Mouse (Mus musculus): ENCODE measurements around the gene Pus3.

Pus3 gene

DNA sequence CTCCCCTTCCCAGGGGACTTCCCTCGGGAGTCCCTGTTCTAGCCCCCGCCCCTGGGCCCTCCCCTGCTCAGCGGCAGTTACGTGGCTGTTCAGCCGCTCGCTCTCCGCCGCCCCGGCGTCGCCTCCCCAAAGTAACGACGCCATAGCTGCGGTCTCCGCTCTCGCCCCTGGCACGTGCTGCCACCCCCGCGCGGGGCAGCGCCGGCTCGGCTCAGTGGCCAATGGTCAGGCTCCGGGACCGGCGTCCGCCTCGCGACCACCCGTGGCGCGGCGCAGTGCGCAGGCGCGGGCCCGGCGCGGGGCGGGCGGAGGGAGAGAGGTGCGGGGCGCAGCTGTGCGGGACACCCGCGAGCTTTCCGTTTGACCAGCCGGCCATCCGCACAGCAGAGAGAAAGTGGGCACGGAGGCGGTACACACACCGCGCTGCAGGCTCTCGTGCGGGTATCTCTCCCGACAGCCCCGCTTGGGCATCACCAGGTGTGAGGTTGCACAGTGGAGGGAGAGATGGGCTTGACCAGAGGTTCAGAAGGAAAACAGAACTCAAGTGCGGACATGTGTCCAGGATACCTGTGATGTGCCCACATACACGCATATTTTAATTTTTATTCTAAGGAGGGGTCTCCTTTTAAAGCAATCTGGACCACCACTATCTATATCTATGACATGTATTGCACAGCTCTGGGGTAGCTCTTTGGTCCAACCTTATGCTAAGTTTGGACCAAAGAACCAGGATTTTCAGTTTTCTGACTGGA lies at the start of gene Pus3, which contains the start of gene Ddx25:
Pus3 (plus strand) TSS at position 339 of the 752 bp plus-strand sequence.
Ddx25 (minus strand) TSS at position 272 of the 752 bp plus-strand sequence.
- DNase-seq (ENCODE audit: low spot score) = peak; percentile 60

DNA sequence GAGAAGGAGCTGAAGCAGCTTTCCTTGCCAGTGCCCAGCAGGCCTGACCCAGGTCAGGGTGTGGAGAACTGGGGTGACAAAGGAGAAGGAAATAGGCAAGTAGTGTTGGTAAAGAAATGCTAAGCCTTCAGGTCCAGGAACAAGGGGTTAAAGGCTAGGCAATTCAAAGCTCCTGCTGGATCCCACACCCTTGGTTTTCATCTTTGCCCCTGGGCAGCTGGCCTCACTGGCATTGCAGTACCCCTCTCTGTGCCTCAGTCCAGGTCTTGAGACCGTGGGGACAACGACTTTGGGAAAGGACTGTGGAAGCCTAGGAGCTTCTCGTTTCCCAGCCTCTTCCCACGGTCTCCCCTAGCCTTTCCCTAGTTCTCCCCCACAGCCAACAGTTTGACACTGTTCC lies 44.5 kb upstream of the Pus3 start:
- DNase-seq (ENCODE audit: low spot score) = no peak

DNA sequence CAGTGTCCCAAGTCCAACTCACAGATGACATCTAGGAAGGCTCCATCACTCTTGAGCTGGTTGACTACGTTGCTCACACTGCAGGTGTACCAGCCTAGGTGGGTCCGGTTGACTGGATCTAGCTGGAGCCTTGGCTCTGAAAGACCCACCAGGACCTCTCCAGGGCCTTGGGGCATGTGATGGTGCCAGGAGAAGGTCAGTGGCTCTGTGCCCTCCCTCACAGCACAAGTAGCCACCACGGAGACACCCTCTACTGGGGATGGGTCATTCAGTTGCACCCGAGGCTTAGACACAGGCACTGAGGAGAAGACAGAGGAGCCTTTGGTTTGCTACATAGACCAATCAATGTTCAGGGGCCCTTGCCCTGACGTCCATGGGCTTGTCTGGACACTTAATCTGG lies 42.2 kb upstream of the Pus3 start:
- no peak for DNase-seq (ENCODE audit: low spot score)

DNA sequence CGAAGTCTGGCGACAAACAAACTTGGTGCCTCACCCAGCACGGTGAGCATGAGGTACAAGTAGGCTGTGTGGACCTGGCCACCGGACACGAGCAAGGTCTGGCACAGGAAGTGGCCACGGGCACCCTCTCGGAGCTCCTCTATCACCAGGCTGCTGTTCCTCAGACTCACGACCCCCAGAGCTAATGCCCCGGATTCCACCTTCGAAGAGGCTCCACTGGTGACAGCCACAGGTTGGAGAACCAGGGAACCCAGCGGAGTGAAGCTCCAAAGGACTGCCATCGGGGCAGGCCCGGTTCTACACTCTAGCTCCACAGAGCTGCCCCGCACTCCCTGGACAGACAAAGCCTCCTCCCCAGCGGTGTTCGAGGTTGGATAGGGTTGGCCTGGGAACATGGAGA lies 41.7 kb upstream of the Pus3 start:
- DNase-seq (ENCODE audit: low spot score) = no peak

DNA sequence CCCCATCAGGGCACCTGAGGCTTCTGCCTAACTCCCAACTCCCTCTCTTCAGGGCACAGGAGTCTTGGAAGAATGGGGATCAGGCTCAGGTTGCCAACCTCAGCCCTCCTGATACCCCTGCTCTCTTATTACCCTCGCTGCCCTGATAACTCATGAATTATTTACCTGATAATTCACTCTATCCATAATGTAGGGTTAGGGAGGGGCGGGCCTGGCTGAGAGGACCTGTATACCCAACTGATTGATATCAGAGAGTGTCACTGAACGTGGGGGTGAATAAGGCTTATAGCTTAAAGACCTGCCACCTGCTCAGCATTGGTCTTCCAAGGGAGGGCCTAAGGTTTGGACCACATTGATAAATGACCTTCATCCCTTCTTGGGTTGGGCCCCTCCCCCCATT lies 40.2 kb upstream of the Pus3 start, which contains the start of gene Gm1113:
Gm1113 (minus strand) TSS at position 101 of the 400 bp plus-strand sequence.
- no peak for DNase-seq (ENCODE audit: low spot score)

DNA sequence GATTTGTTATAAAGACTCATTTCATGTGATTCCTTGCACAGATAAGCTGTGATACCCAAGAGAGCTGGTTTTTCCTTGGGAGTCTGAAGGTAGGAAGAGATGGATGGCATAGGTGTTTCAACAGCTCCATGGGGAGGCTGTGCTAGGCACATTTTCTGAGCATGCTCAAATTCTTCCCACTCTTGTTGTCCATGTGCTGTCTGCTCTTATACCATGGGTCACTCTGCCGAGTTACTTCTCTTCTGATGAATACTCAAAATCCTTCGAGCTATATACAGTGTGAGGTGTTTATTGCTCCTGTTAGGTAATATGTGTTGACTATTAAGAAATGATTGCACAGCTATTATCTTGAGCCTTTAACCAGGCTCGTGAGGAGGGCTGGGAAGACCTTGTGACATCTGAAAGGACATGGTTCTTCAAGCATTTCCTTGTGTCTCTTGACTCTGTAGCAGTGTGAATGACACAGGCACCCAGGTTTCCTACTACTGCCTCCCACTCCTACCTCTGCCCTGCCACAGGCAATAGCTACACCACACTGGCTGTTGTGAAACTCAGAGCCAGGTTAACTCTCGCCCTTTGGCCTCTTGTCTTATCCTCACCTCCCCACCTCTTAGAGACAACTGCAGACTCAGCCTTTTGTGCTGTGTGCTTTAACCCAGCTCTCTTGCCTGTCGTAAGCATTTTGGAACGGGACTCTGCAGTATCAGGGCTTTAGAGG lies 37.6 kb upstream of the Pus3 start:
- DNase-seq (ENCODE audit: low spot score) = no peak

DNA sequence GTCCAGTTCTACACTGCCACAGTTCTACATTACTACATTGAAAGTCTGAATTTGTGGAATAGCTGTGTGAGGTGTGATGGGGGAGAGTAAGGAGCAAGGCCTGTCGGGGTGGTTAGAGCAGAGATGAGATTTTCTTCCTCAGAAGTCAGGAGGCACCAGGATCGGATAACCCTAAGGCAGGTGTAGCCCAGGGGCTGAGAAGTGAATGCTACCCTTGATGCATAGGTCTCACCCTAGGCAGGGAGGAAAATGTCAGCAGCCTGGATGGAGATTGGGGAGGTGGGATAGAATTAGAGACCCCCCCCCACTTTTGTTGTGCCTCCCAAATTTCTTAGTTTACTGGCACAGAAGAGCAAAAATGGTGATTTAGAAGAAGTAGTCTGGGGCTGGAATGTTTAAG lies 36.2 kb upstream of the Pus3 start:
- DNase-seq (ENCODE audit: low spot score) = no peak

DNA sequence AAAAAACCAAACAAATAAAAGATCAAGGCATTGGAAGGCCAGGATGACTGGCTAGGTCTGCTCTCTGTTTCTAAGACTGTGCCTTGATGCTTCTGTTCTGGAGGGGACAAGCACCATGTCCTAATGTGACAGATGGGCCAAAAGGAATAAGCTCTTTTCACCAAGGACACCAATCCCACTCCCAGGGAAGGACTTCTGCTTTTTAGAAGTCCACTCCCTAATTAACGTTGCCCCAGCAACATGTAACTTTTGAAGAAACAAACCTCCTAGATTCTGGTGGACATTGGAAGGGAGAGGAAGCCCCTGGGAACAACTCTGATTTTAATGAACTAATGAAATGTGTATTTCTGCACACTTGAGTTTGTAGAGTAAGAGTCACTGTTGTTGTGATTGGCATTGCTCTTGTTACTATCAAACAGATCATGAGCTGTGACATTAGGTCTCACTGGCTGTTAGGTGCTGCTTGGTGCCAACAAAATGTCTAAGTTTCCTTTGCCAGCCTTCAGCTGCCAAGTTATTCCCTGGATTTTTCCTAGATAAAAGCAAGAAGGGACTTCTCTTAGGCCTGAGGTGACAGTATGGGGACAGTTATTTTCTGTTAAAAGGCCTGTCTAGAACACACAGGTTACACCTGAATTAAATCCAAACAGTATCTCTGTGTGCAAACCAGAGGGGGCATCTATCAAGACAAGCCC lies 35.4 kb upstream of the Pus3 start:
- DNase-seq (ENCODE audit: low spot score) = no peak

DNA sequence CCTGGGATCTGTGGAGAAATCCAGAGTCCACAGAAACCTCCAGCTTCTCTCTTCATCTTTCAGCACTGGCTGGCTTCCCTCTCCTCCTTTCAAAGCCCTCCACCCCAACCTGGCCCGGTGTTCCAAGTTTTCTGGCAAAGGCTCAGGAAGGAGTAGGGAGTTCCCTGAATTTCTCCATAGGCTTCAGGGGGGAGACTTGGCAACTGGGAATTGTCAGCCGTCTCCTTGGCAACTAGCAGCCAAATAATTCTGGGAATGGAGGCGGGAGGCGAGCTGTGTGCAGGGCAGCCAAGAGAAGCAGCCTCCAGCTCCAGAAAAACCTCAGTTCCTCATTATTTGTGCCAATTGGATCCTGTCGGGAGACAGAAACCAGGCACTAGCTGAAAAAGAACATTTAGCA lies 34.9 kb upstream of the Pus3 start:
- DNase-seq (ENCODE audit: low spot score) = no peak

DNA sequence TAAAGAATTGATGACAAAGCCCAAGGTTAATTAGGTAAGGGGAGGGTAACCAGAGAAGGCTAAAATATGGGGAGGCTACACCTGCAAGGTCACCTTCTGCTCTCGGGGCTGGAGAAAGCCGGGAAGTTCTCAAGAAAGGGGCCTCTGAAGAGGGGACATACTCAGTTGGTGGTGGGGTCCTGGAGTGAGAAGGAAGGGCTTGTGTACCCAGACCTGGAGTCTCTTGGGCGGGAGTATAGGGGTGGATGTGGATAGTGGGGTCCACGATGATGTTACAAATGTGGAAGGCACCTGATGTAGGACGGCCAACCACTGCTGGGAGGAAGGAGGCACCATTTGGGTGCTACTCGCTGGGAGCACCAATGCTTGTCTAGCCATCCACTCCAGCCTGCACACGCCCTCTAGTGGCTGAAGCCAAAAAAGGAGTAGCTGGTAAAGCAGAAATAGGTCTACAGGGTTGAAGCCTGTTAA lies 34.4 kb upstream of the Pus3 start:
- peak; percentile 80 for DNase-seq (ENCODE audit: low spot score)

DNA sequence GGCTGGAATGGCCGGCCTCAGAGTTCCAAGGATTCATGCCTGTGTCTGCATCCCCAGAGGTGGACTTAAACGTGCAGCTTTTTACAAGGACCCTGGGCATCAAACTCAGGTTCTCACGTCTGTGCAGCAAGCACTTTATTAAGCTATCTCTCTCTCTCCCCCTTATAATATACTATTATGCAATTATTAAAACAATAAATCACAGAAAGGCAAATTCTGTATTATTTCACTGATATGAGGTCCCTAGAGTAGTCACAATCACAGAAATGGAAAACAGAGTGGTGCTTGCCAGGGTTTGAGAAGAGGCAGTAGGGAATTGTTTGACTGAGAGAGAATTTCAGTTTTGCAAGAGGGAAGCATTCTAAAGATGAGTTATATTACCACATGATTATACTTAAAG lies 29.3 kb upstream of the Pus3 start:
- no peak for DNase-seq (ENCODE audit: low spot score)

DNA sequence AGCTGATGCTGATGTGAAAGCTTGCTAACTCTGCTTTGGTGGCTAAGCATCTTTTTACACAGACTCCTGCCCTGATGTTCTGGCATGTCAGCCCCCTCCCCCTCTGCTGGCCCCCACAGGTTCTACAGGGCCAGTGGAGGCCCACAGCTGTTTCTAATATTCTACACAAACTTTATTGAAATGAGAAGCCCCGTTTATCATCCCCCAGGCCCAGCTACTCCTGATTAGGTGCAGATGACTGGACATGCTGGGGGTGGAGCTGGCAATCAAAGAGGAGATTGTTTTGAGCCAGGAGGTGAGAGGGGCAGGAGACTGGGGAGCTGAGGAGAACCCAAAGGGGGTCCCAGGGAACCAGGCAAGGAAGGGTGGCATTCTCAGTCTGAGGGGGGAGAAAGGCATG lies 28.6 kb upstream of the Pus3 start:
- no peak for DNase-seq (ENCODE audit: low spot score)

DNA sequence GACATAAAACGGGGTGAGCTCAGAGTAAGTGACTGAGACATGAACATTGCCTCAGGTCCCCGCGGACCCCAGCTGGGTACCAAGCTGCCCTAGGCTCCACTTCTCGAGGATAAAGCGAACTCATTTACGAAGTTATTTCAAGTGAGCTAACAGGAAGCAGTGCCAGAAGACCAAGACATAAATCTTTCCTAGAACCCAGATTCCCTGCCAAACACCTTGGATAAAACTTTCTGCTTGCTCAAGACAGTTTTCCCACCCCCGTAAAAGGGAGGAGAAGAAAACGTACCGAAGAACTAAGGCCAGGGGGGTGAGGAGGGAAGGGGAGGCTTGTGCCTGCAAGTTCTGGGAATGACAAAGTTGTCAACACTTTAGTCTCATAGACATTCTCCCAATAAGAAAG lies 25.1 kb upstream of the Pus3 start:
- DNase-seq (ENCODE audit: low spot score) = no peak

DNA sequence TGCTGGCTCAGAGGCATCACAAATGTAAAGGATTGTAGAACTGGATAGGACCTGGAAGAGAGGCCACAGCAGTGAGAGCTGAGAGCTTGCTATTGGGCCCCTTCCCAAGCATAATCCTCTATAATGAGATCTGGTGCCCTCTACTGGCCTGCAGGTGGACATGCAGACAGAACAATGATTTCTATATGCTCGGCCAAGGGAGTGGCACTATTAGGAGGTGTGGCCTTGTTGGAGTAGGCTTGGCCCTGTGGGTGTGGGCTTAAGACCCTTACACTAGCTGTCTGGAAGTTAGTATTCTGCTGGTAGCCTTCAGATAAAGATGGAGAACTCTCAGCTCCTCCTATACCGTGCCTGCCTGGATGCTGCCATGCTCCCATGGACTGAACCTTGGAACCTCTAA lies 23.3 kb upstream of the Pus3 start:
- peak; percentile 65 for DNase-seq (ENCODE audit: low spot score)

DNA sequence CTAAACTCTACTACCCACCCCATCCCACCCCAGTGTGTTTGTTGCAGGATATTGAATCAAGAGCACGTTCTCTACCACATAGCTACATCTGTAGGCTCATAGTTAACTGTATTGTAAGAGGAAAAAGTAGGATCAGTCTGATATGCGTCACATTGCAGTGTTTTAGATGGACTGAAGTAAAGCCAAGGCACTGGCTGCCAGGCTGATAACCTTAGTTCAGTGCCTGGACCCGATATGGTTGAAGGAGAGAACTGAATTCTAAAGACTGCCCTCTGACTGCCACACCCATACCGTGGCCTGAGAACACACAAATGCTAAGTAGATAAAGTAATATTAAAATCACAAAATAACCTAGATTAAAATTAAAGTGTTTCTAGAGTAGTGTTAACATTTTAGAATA lies 22.5 kb upstream of the Pus3 start:
- no peak for DNase-seq (ENCODE audit: low spot score)

DNA sequence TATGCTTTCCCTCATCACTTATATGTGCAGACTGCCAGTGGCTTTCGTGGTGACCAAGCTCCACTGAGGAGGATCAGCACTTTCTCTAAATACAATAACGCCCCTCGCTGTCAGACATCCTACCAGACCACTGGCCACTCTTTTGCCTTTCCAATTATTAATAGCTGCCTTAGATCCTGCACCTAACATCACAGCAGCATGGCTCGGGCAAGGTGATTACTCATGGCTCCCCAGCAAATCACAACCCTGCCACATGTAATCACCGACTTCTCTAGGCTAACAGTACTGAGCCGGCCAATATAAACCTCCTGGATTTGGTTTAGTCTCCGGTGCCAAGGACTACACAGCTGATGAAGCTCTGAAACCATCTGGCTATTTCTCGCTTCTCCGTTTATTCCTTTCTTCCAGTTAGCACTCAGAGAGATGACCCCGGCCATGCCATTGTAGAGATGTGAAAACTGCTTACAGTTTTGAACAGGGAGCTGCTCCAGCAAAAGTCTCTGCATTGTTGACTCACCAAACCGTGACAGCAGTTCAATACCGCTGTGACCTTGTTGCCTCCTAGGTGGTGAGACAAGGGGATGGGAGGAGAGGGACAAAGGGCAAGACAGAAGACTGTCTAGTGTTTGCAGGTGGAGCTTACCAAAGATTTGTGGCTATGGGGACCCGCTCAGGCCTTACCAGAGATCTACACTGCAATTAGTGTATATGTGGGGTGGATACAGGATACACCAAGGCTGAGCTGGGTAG lies 19.2 kb upstream of the Pus3 start:
- DNase-seq (ENCODE audit: low spot score) = peak; percentile 28

DNA sequence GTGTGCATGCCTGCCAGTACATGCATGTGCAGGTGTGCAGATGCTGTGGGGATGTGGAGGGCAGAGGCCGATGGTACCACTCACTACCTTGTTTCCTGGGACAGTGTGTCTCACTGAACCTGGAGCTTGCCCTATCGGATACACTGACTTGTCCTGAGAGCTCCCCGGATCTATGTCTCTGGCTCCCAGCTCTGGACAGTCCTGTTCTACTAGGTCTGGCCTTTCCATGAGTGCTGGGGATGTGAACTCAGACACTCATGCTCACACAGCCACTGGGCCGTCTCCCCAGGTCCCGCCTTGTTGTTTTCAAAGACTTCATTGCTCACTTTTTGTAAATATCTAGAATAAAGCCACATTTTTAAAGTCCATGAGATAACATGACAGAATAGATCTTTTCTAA lies 17.4 kb upstream of the Pus3 start:
- peak; percentile 33 for DNase-seq (ENCODE audit: low spot score)

DNA sequence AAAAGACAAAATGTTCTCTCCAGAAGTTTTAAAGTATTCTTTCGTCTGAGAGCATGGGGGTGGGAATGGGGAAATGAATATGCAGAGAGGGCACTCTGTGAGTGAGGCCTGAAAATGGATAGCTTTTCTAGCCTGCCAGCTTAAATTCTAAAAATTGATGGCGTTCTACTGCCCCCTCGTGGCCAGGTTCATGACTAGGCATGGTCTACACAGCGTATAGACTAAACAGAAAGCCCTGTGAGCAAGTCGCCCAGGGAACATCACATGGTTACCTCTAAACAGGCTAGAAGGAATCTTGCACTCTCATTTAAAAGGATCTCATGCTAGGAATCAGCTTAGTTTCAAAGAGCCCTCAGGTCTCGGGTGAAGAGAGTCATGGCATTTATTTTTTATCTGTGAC lies 16.9 kb upstream of the Pus3 start:
- peak; percentile 92 for DNase-seq (ENCODE audit: low spot score)

DNA sequence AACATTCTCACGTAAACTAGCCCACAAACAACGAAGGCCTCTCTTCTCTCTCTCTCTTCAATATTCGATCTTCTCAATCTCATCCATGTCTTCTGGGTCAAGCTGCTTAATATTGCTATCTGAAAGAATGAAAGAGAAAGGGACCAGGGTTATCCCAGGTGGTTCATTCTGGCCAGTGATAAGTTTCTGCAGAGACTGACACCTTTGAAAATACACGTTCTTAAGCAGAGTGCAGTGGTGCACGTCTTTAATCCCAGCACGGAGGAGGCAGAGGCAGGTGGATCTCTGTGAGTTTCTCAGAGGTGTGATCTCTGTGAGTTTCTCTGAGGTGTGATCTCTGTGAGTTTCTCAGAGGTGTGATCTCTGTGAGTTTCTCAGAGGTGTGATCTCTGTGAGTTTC lies 16.5 kb upstream of the Pus3 start:
- peak; percentile 7 for DNase-seq (ENCODE audit: low spot score)

DNA sequence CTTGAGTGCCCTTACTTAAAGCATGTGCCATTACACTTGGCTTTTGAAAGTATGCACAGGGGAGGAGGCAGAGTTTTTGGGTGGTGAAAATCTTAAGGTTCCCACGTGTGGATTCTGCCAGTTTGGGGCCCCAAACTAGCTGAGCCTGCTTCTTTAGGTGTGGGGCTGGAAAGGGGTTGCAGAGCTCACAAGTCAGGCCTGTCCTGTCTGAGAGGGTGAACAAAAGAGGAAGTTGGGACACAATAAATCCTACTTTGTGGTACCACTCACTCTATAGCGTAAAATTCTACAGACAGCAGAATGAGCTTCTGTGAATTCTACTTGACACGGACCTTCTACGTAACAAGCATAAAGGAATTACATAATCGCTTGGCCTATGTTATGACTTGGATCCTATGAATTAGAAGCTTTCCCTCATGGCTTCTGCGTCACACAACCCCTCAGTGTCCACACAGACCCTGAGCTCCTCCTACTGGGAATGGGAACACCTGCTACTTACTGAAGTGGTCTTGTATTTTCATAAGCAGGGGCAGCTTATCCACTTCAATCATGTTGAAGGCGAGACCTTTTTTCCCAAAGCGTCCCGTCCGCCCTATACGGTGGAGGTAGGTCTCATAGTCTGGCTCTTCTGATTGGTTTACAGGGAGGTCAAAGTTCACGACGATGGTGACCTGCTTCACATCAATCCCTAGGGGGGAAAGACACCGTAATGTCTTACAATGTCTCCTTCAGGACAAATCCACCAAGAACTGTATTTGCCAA lies 15.1 kb upstream of the Pus3 start:
- no peak for DNase-seq (ENCODE audit: low spot score)

DNA sequence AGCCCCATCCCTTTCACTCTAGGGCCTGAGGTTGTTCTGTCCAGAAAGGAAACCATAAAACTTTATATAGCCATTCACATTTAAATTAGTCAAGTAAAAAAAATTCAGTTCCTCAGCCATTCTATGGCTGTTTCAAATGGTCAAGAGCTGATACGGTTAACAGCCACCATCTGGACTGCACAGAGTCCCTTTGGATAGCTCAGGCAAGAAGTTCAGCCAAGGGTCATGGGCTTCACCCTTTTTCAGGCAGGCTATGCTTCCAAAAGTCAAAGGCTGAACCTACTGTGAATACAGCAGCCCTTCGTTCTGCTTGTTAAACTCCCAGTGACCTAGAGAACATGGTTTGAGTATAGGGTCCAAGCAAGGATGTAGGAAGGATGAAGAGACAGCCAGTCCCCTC lies 13.7 kb upstream of the Pus3 start:
- DNase-seq (ENCODE audit: low spot score) = no peak

All from testis, postnatal 10 days (tissue).